In the genomic region with DNA sequence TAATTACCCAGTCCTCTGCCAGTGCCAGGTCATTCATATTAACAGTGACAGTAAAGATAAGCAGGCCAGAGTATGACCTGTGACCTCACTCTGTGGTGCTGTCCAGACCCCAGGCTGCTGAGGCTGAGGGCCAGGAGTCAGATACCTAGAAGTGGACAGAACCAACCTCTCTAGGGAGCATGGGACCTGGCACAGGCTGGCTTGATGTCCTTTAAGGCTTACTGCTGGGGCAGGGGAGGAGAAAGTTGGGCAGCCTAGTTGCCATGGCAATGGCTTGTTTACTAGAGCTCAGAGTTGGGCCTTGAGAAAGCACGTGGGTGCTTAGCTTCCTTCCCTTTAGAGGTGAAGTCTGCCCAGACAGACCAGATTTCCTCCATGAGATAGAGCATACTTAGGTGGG, we compare ENCODE assay signal across 17 mouse cellular contexts. TPM values are rescaled to one million over a fixed set of nuclear protein-coding genes. Genes with fewer than 3 reads are reported as not detected.
A peak's percentile ranks its signal among the peaks of the same experiment; 100 is the strongest.
DNase-seq lines count a peak whose midpoint lies in the region; ATAC-seq and TF ChIP-seq lines count a peak whose summit lies in the region.
"Had no signal": no experiment of that assay in that cellular context is flagged by ENCODE, and none has a peak within 500 bp of the region (broad histone marks: within the 10 kb centered on the region; RNA-seq: fewer than 3 reads in every experiment).

No protein-coding gene starts in this region.

- no peaks in the 10 kb centered on the region for H3K4me1 ChIP-seq in embryonic facial prominence, embryonic 13.5 days
- H3K4me1 ChIP-seq in embryonic facial prominence, embryonic 10.5 days: peaks cover 10% of the 10 kb centered on the region
- H3K4me1 ChIP-seq in lung, adult 2 months (ENCODE audit: control insufficient read depth, insufficient read depth, low read length): no peaks in the 10 kb centered on the region
- H3K4me1 ChIP-seq: embryonic facial prominence, embryonic 12.5 days had no signal

- H3K27ac ChIP-seq in embryonic facial prominence, embryonic 13.5 days: no peak overlapping the region
- H3K27ac ChIP-seq in embryonic facial prominence, embryonic 10.5 days (replicated peaks): no peak overlapping the region
- H3K27ac ChIP-seq: embryonic facial prominence, embryonic 12.5 days; intestine, embryonic 15.5 days; kidney, postnatal 0 days had no signal

- no peaks in the 10 kb centered on the region for H3K9me3 ChIP-seq in embryonic facial prominence, embryonic 13.5 days
- H3K9me3 ChIP-seq in embryonic facial prominence, embryonic 10.5 days: no peaks in the 10 kb centered on the region
- H3K9me3 ChIP-seq: embryonic facial prominence, embryonic 12.5 days; heart, embryonic 12.5 days; intestine, embryonic 15.5 days had no signal

- TF ChIP-seq CTCF in lung, adult 2 months (IDR thresholded peaks at IDR 0.05; ENCODE audit: insufficient read depth, low read length): no peak

- no peak overlapping the region for H3K4me2 ChIP-seq in embryonic facial prominence, embryonic 13.5 days
- H3K4me2 ChIP-seq: embryonic facial prominence, embryonic 12.5 days; heart, embryonic 12.5 days; intestine, embryonic 15.5 days had no signal

- no peak overlapping the region for H3K4me3 ChIP-seq in embryonic facial prominence, embryonic 13.5 days
- no peak overlapping the region for H3K4me3 ChIP-seq in embryonic facial prominence, embryonic 10.5 days
- no peak overlapping the region for H3K4me3 ChIP-seq in lung, adult 2 months (replicated peaks; ENCODE audit: extremely low read depth, low read depth, low read length)
- H3K4me3 ChIP-seq: embryonic facial prominence, embryonic 12.5 days; heart, embryonic 12.5 days; intestine, embryonic 15.5 days had no signal

- H3K27me3 ChIP-seq in embryonic facial prominence, embryonic 13.5 days: 0 out of 2 replicates have a peak, but pooled peaks cover 14% of the 10 kb centered on the region
- peaks cover 10% of the 10 kb centered on the region; the same call in 1 of the 2 replicates for H3K27me3 ChIP-seq in embryonic facial prominence, embryonic 10.5 days (replicated peaks; ENCODE audit: low read depth, poor library complexity, severe bottlenecking)
- H3K27me3 ChIP-seq: intestine, embryonic 15.5 days had no signal

- no peak for TF ChIP-seq POLR2A in lung, adult 2 months (IDR thresholded peaks at IDR 0.05; ENCODE audit: borderline replicate concordance, extremely low read depth, low read depth, low read length)

- DNase-seq in embryonic facial prominence, embryonic 10.5 days (ENCODE audit: low spot score): no peak
- DNase-seq in lung, postnatal 36 days: peak; percentile 47
- DNase-seq in lung, adult 2 months: no peak
- DNase-seq in adipocyte (ENCODE audit: low spot score): peak; percentile 24
- peak; percentile 22 for DNase-seq in induced T-regulatory cell, adult 2 months (ENCODE audit: low read depth)
- no peak for DNase-seq in gastrocnemius, postnatal 25 days
- DNase-seq: cerebellum, postnatal 36 days; gastrocnemius, postnatal 14 days; heart, postnatal 36 days; right cerebral cortex, postnatal 14 days had no signal

- ATAC-seq in embryonic facial prominence, embryonic 13.5 days (ENCODE audit: insufficient number of reproducible peaks, insufficient read depth, low FRiP score, low TSS enrichment, low read depth): no peak

- H3K36me3 ChIP-seq in embryonic facial prominence, embryonic 13.5 days: no peaks in the 10 kb centered on the region
- H3K36me3 ChIP-seq in embryonic facial prominence, embryonic 10.5 days (replicated peaks): no peaks in the 10 kb centered on the region
- H3K36me3 ChIP-seq: embryonic facial prominence, embryonic 12.5 days; heart, embryonic 12.5 days; intestine, embryonic 15.5 days had no signal

- H3K9ac ChIP-seq in embryonic facial prominence, embryonic 13.5 days: 0 out of 2 replicates have a peak overlapping the region, but pooled peaks have one; percentile 3
- H3K9ac ChIP-seq: embryonic facial prominence, embryonic 12.5 days; heart, embryonic 12.5 days; intestine, embryonic 15.5 days had no signal

- 18% methylated on average over 1 of the region's 1 CpGs for WGBS in embryonic facial prominence, embryonic 13.5 days
- WGBS in embryonic facial prominence, embryonic 10.5 days: 27% methylated on average over 1 of the region's 1 CpGs
- 24% methylated on average over 1 of the region's 1 CpGs for WGBS in lung, adult 2 months

RNA-seq across cellular contexts. Expression of a gene that starts 20.5 kb away (rescaled TPM):
- 0.25 and 0.28 TPM in 2 replicates for polyA plus RNA-seq in embryonic facial prominence, embryonic 13.5 days (2015; fragmentation: Nextera tagmentation; extraction: Ambion mirVana)
- polyA plus RNA-seq in embryonic facial prominence, embryonic 10.5 days (2016; fragmentation: Nextera tagmentation; extraction: Ambion mirVana): 0.29 and 0.52 TPM in 2 replicates
- 20.6 and 25.6 TPM in 2 replicates for polyA plus RNA-seq in lung, adult 2 months (2012; rRNA removed)
- under 1 TPM; 0.13 to 0.38 TPM for total RNA-seq in gastrocnemius, postnatal 25 days (2021)
- total RNA-seq: CH12.LX; liver, adult 2 months had no signal
- polyA plus RNA-seq: liver, adult 2 months had no signal

RNA-seq across cellular contexts. Expression of a gene that starts 46.0 kb away (rescaled TPM):
- polyA plus RNA-seq in embryonic facial prominence, embryonic 13.5 days (2015; fragmentation: Nextera tagmentation; extraction: Ambion mirVana): 0.27 and 0.39 TPM in 2 replicates
- polyA plus RNA-seq in embryonic facial prominence, embryonic 10.5 days (2016; fragmentation: Nextera tagmentation; extraction: Ambion mirVana): 0.29 and 0.39 TPM in 2 replicates
- polyA plus RNA-seq in lung, adult 2 months (2012; rRNA removed): 5.4 and 5.9 TPM in 2 replicates
- total RNA-seq in gastrocnemius, postnatal 25 days (2021): under 1 TPM; 0.90 to 0.91 TPM
- total RNA-seq: CH12.LX; liver, adult 2 months had no signal
- polyA plus RNA-seq: heart, embryonic 12.5 days; kidney, postnatal 0 days had no signal

RNA-seq across cellular contexts. Expression of a gene that starts 47.8 kb away (rescaled TPM):
- polyA plus RNA-seq in embryonic facial prominence, embryonic 13.5 days (2015; fragmentation: Nextera tagmentation; extraction: Ambion mirVana): 0.46 and 0.76 TPM in 2 replicates
- 0.44 and 0.64 TPM in 2 replicates for polyA plus RNA-seq in embryonic facial prominence, embryonic 10.5 days (2016; fragmentation: Nextera tagmentation; extraction: Ambion mirVana)
- polyA plus RNA-seq in lung, adult 2 months (2012; rRNA removed): 10.9 and 11.7 TPM in 2 replicates
- 1 to 10 TPM; 1.9 to 4.1 TPM for total RNA-seq in gastrocnemius, postnatal 25 days (2021)
- total RNA-seq: CH12.LX had no signal

Comparison
In these comparisons a context has a peak if more than half of its experiments do, and no peak if none do; other contexts are left out.
1. DNase-seq: peak in lung, postnatal 36 days (single experiment), adipocyte (single experiment) and induced T-regulatory cell, adult 2 months (single experiment); none in embryonic facial prominence, embryonic 10.5 days (single experiment), lung, adult 2 months (single experiment) and gastrocnemius, postnatal 25 days (single experiment).
2. RNA of a gene that starts 20.5 kb away (polyA plus RNA-seq): 20.6 to 25.6 TPM in lung, adult 2 months; 0.29 to 0.52 TPM in embryonic facial prominence, embryonic 10.5 days and 0.25 to 0.28 TPM in embryonic facial prominence, embryonic 13.5 days; every median in the first group is over 10 times any median in the second.